Mouse (Mus musculus): ENCODE results near the gene Pgk2.
"Not testable (repeated sequence)": the region's sequence is repeated elsewhere in the genome, so short reads cannot be mapped to it uniquely, and the experiment has no call there.

Pgk2 gene

DNA sequence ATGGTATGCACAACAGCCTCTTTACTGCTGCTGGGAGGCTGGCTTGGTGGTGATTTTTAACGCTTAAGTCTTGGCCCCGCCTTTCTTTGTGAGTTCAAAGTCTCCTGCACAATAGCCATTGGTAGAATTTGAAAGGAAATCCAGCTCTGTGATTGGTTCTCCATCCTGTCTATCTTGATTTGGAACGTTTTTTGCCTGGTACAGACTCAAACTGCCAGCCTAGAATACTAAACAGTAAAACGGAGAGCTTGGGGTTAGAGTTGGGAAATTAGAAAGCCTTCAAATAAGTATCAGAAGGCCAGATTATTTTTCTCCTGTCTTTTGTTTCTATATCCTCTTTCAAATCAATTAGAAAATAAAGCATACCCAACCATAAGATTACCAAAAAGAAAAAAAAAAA is at the start of gene Pgk2:
Gene Pgk2 (minus strand): TSS at position 101 of the 400 bp plus-strand sequence.
- no peak for DNase-seq (ENCODE audit: low read depth, low spot score)

- DNase-seq (ENCODE audit: low read depth, low spot score): no peak
These were observed 44.0 kb upstream of the Pgk2 start for GRCm38 (mm10) chr17:40252487-40252886.

DNA sequence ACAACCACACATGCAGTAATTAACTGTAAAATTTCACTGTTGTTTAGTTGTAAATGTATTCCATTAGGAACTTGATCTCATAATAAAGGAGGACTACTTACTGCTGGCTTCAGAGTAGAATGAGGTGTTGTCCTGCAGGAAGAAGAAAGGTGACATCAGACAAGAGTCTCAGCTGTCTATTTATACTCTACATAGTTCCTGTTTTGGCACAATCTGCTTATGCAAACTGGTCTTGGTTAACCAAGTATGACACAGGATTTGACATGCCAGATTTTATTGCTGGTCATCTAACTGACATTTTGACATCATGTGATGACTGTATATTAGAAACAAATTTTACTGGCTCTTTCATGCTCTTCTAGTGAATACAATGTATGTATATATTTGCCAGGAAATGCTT is 33.7 kb upstream of the Pgk2 start, which contains the start of gene Crisp3:
Gene Crisp3 (minus strand): TSS at position 154 of the 400 bp plus-strand sequence.
- DNase-seq (ENCODE audit: low read depth, low spot score): no peak

DNA sequence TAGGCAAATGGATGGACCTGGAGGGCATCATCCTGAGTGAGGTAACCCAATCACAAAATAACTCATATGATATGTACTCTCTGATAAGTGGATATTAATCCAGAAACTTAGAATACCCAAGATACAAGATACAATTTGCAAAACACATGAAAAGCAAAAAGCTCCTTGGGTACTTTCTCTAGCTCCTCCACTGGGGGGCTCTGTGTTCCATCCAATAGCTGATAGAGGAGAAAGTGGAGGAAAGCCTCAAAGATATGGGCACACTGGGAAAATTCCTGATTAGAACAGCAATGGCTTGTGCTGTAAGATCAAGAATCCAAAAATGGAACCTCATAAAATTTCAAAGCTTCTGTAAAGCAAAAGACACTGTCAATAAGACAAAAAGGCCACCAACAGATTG is 6.6 kb downstream of the Pgk2 start:
- not testable (repeated sequence) for DNase-seq (ENCODE audit: low read depth, low spot score)

DNA sequence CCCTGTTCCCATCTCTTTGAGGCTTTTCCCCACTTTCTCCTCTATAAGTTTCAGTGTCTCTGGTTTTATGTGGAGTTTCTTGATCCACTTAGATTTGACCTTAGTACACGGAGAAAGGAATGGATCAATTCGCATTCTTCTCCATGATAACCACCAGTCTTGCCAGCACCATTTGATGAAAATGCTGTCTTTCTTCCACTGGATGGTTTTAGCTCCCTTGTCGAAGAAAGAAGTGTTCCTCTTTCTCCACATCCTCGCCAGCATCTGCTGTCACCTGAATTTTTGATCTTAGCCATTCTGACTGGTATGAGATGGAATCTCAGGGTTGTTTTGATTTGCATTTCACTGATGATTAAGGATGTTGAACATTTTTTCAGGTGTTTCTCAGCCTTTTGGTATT is 18.2 kb downstream of the Pgk2 start:
- DNase-seq (ENCODE audit: low read depth, low spot score): not testable (repeated sequence)

DNA sequence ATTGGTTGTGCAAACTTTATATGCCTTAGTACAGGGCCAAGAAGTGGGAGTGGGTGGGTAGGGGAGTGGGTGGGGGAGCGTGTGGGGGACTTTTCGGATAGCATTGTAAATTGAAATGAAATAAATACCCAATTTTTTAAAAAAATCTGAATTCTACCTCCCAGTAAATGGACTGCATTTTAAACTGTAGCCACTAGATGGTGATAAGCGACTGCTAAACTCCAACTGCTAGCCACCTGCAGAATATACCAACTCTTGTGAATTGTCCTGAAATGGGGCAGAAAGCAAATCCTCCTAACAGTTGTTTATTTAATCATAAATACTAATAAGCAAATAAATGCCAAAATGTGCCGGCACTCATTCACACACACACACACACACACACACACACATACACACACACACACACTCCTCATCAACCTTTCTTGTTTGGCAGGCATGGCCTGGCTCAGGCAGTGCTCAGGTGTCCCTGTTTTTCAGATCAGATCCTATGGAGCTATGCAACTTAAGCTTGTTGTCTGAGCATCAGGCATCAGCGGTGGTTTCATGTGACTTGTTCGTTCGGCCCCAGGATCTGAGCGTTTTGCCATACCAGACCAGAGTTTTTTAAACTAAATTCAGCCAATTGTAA is 50.6 kb downstream of the Pgk2 start:
- not testable (repeated sequence) for DNase-seq (ENCODE audit: low read depth, low spot score)
